Mouse (Mus musculus) CH12.LX (cell line): ENCODE data around the gene Pirb.
A peak's percentile ranks its signal among the peaks of the same experiment; 100 is the strongest.

Experiments used
- CHD1 ChIP-seq: IDR thresholded peaks from 2 replicates; pipeline ENCODE4 v1.6.1; 2012; ENCODE audit warnings: low read depth, low read length, improper control_type of control experiment, inconsistent platforms
- CTCF ChIP-seq, 2 experiments: IDR thresholded peaks in 1 of 2; conservative IDR thresholded peaks in 1 of 2; 2 replicates each; pipeline ENCODE4 v1.5.1; 2011 to 2012; ENCODE audit warnings: low read depth in 2 of 2, low read length in 2 of 2, improper control_type of control experiment in 1 of 2, inconsistent platforms in 1 of 2, mild to moderate bottlenecking in 1 of 2, moderate library complexity in 1 of 2
- EP300 ChIP-seq: IDR thresholded peaks from 2 replicates; pipeline ENCODE4 v1.6.1; 2011; ENCODE audit warnings: low read length, improper control_type of control experiment
- MAFK ChIP-seq: IDR thresholded peaks from 2 replicates; pipeline ENCODE4 v1.6.1; 2011; ENCODE audit warnings: low read length, improper control_type of control experiment; ENCODE audit not compliant: insufficient replicate concordance
- MXI1 ChIP-seq: IDR thresholded peaks from 2 replicates; pipeline ENCODE4 v1.6.1; 2011; ENCODE audit warnings: mild to moderate bottlenecking, low read depth, low read length, improper control_type of control experiment
- MYC ChIP-seq: IDR thresholded peaks from 2 replicates; pipeline ENCODE4 v1.6.1; 2011; ENCODE audit warnings: low read depth, mild to moderate bottlenecking, improper control_type of control experiment, low read length
- POLR2A ChIP-seq: IDR thresholded peaks from 2 replicates; pipeline ENCODE4 v1.6.1; 2011; ENCODE audit warnings: low read depth, mild to moderate bottlenecking, improper control_type of control experiment, low read length
- POLR2AphosphoS2 ChIP-seq: IDR thresholded peaks from 2 replicates; pipeline ENCODE4 v1.6.1; 2011; ENCODE audit warnings: low read depth, low read length, improper control_type of control experiment
- SMC3 ChIP-seq: IDR thresholded peaks from 2 replicates; pipeline ENCODE4 v1.6.1; 2011; ENCODE audit warnings: low read depth, low read length, improper control_type of control experiment

DNA sequence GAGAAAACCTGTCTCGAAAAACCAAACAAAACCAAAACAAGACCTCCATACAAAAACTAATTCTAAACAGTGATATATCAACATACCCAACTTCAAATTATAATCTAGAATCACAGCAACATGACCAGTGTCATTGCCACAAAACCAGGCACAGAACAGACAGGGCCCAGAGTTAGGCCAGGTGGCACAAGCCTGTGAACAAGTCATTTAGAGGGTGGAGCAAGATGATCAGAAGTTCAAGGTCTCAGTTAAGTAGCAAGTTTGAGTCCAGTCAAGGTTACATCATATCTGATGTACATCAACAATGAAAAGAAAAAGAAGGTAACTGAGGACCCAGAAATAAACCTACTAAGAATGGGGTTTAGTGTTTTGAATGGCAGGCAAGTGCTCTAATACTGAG lies 11.2 kb downstream of the Pirb start:
- peak; percentile 92 for TF ChIP-seq POLR2AphosphoS2
- no peak for TF ChIP-seq CTCF (conservative IDR thresholded peaks at IDR 0.05 in 1 of 2, IDR thresholded peaks at IDR 0.05 in 1 of 2; ENCODE audit: low read depth in 2 of 2, low read length in 2 of 2)
- no peak for TF ChIP-seq MAFK
- no peak for TF ChIP-seq CHD1
- TF ChIP-seq MXI1 = no peak
- TF ChIP-seq MYC = no peak
- TF ChIP-seq SMC3 = no peak
- TF ChIP-seq POLR2A = peak; percentile 61
- no peak for TF ChIP-seq EP300
